Mouse (Mus musculus) bone marrow macrophage, adult 2 months (primary cell): ENCODE measurements around the gene Tbc1d9. TPM values are rescaled to one million over a fixed set of nuclear protein-coding genes. Genes with fewer than 3 reads are reported as not detected.
A peak's percentile ranks its signal among the peaks of the same experiment; 100 is the strongest.

ENCODE experiments used
- H3K27ac ChIP-seq: 2 replicates; pipeline ENCODE4 v1.5.1; 2012; ENCODE audit warnings: low read depth, low read length; ENCODE audit not compliant: insufficient read depth
- H3K4me1 ChIP-seq: 2 replicates; pipeline ENCODE4 v1.6.1; 2012; ENCODE audit warnings: low read length; ENCODE audit not compliant: control insufficient read depth, insufficient read depth
- H3K4me3 ChIP-seq: 2 replicates; pipeline ENCODE4 v1.5.1; 2012; ENCODE audit warnings: mild to moderate bottlenecking, low read length, moderate library complexity; ENCODE audit not compliant: insufficient read depth
- CTCF ChIP-seq: IDR thresholded peaks from 2 replicates; pipeline ENCODE4 v1.5.1; 2012; ENCODE audit warnings: low read depth, mild to moderate bottlenecking, low read length, moderate library complexity
- POLR2A ChIP-seq: IDR thresholded peaks from 2 replicates; pipeline ENCODE4 v1.6.1; 2012; ENCODE audit warnings: mild to moderate bottlenecking, low read depth, low read length, borderline replicate concordance
- polyA plus RNA-seq: library from polyadenylated mRNA; stranded (reverse); fragments of >200 nt; gene quantifications from 2 replicates; pipeline ENCODE4 v1.2.4, GENCODE M21; 2012; ENCODE audit not compliant: missing spikeins, insufficient read depth, insufficient read length

Tbc1d9 gene
- polyA plus RNA-seq, 1 experiment: 27.9 TPM

- H3K27ac ChIP-seq: no peak overlapping the region
- H3K4me3 ChIP-seq: no peak overlapping the region
- TF ChIP-seq POLR2A (no peak), CTCF (no peak)
- H3K4me1 ChIP-seq: peaks cover 18% of the 10 kb centered on the region
Observed at GRCm38 (mm10) chr8:83158971-83159370, 6.2 kb upstream of the Tbc1d9 start.

GRCm38 (mm10) chr8:83159615-83160014 is 5.5 kb upstream of the Tbc1d9 start:
- peaks cover 20% of the 10 kb centered on the region for H3K4me1 ChIP-seq
- H3K4me3 ChIP-seq: no peak overlapping the region
- H3K27ac ChIP-seq: no peak overlapping the region
- no peak for TF ChIP-seq CTCF
- no peak for TF ChIP-seq POLR2A

- H3K4me1 ChIP-seq: peaks cover 18% of the 10 kb centered on the region
- H3K4me3 ChIP-seq: no peak overlapping the region
- TF ChIP-seq POLR2A (no peak), CTCF (no peak)
- no peak overlapping the region for H3K27ac ChIP-seq
Observed at GRCm38 (mm10) chr8:83160613-83161012, 4.5 kb upstream of the Tbc1d9 start.

- no peak for TF ChIP-seq CTCF
- no peak for TF ChIP-seq POLR2A
- Histone ChIP-seq H3K4me3 (peak within 1 kb of the TSS; percentile 93), H3K4me1 (peaks cover 18% of the 10 kb centered on the region), H3K27ac (peak within 1 kb of the TSS; percentile 80)
Observed at GRCm38 (mm10) chr8:83165931-83166867, 1.0 kb downstream of the Tbc1d9 start, which contains the start of gene Gm10645. Gm10645 (minus strand) TSS chr8:83166170.

GRCm38 (mm10) chr8:83167932-83168331 is 2.8 kb downstream of the Tbc1d9 start:
- Histone ChIP-seq H3K4me1 (peaks cover 18% of the 10 kb centered on the region), H3K4me3 (no peak overlapping the region), H3K27ac (no peak overlapping the region)
- no peak for TF ChIP-seq POLR2A
- no peak for TF ChIP-seq CTCF

GRCm38 (mm10) chr8:83169127-83169526 is 4.0 kb downstream of the Tbc1d9 start:
- no peak for TF ChIP-seq CTCF
- no peak for TF ChIP-seq POLR2A
- H3K4me3 ChIP-seq: no peak overlapping the region
- peaks cover 18% of the 10 kb centered on the region for H3K4me1 ChIP-seq
- H3K27ac ChIP-seq: no peak overlapping the region

- peak; percentile 46; the same call in 1 of the 2 replicates for TF ChIP-seq CTCF
- no peak for TF ChIP-seq POLR2A
- H3K4me3 ChIP-seq: no peak overlapping the region
- no peak overlapping the region for H3K27ac ChIP-seq
- H3K4me1 ChIP-seq: peaks cover 14% of the 10 kb centered on the region
Observed at GRCm38 (mm10) chr8:83169709-83170108, 4.6 kb downstream of the Tbc1d9 start.

GRCm38 (mm10) chr8:83170894-83171293 is 5.7 kb downstream of the Tbc1d9 start:
- H3K4me1 ChIP-seq: peaks cover 15% of the 10 kb centered on the region
- H3K4me3 ChIP-seq: no peak overlapping the region
- TF ChIP-seq POLR2A (no peak), CTCF (no peak)
- no peak overlapping the region for H3K27ac ChIP-seq

- Histone ChIP-seq H3K4me3 (no peak overlapping the region), H3K4me1 (peaks cover 13% of the 10 kb centered on the region), H3K27ac (no peak overlapping the region)
- TF ChIP-seq POLR2A (no peak), CTCF (no peak)
Observed at GRCm38 (mm10) chr8:83175680-83176079, 10.5 kb downstream of the Tbc1d9 start.

GRCm38 (mm10) chr8:83176785-83177184 is 11.6 kb downstream of the Tbc1d9 start:
- H3K4me1 ChIP-seq: peaks cover 11% of the 10 kb centered on the region
- no peak for TF ChIP-seq CTCF
- no peak for TF ChIP-seq POLR2A
- H3K27ac ChIP-seq: no peak overlapping the region
- no peak overlapping the region for H3K4me3 ChIP-seq
